In genomic region chr2:79152031-79152694, GRCm38 (mm10) we compare ENCODE assay signal across 16 mouse cellular contexts.
A peak's percentile ranks its signal among the peaks of the same experiment; 100 is the strongest.
DNase-seq lines count a peak whose midpoint lies in the region; ATAC-seq and TF ChIP-seq lines count a peak whose summit lies in the region.
"Had no signal": no experiment of that assay in that cellular context is flagged by ENCODE, and none has a peak within 500 bp of the region (broad histone marks: within the 10 kb centered on the region; RNA-seq: fewer than 3 reads in every experiment).

No protein-coding gene starts in this region.

- TF ChIP-seq CTCF in CH12.LX (conservative IDR thresholded peaks at IDR 0.05 in 1 of 2, IDR thresholded peaks at IDR 0.05 in 1 of 2; ENCODE audit: low read depth in 2 of 2, low read length in 2 of 2): no peak

- WGBS in hindbrain, embryonic 13.5 days: 54% methylated on average over 6 of the region's 6 CpGs
- 86% methylated on average over 6 of the region's 6 CpGs for WGBS in hindbrain, embryonic 11.5 days
- 22% methylated on average over 6 of the region's 6 CpGs for WGBS in forebrain, embryonic 14.5 days
- WGBS in midbrain, embryonic 14.5 days: 65% methylated on average over 6 of the region's 6 CpGs

- peak; percentile 77 for ATAC-seq in hindbrain, embryonic 13.5 days (ENCODE audit: low FRiP score)
- no peak for ATAC-seq in hindbrain, embryonic 11.5 days (ENCODE audit: low FRiP score)
- ATAC-seq in forebrain, embryonic 14.5 days: peak; percentile 89
- peak; percentile 62; the same call in 1 of the 2 replicates for ATAC-seq in midbrain, embryonic 14.5 days (ENCODE audit: low FRiP score, low TSS enrichment)
- ATAC-seq in activated CD4-positive, CD25-positive, alpha-beta regulatory T cell, adult 4 months: no peak
- ATAC-seq: intestine, embryonic 16.5 days had no signal

- no peak overlapping the region for H3K4me2 ChIP-seq in hindbrain, embryonic 13.5 days
- no peak overlapping the region for H3K4me2 ChIP-seq in hindbrain, embryonic 11.5 days (replicated peaks; ENCODE audit: low read depth, low read length)
- peak overlapping the region; percentile 59; the same call in 1 of the 2 replicates for H3K4me2 ChIP-seq in CH12.LX (ENCODE audit: insufficient read depth, low read depth, poor library complexity, severe bottlenecking)
- H3K4me2 ChIP-seq in forebrain, embryonic 14.5 days (ENCODE audit: low read length): no peak overlapping the region
- H3K4me2 ChIP-seq in midbrain, embryonic 14.5 days (ENCODE audit: low read length): no peak overlapping the region

- H3K79me2 ChIP-seq in CH12.LX (replicated peaks; ENCODE audit: control insufficient read depth, extremely low read depth, insufficient read depth, poor library complexity, severe bottlenecking): no peaks in the 10 kb centered on the region

- H3K9ac ChIP-seq in hindbrain, embryonic 13.5 days: no peak overlapping the region
- H3K9ac ChIP-seq in hindbrain, embryonic 11.5 days (ENCODE audit: low read depth, low read length): no peak overlapping the region
- H3K9ac ChIP-seq in CH12.LX (ENCODE audit: insufficient read depth, low read depth): peak overlapping the region; percentile 29
- H3K9ac ChIP-seq in forebrain, embryonic 14.5 days (ENCODE audit: low read length): no peak overlapping the region
- H3K9ac ChIP-seq in midbrain, embryonic 14.5 days (replicated peaks; ENCODE audit: low read length): no peak overlapping the region
- H3K9ac ChIP-seq: liver, embryonic 14.5 days had no signal

- H3K9me3 ChIP-seq in hindbrain, embryonic 13.5 days: no peaks in the 10 kb centered on the region
- H3K9me3 ChIP-seq in hindbrain, embryonic 11.5 days (ENCODE audit: control insufficient read depth, low read length): no peaks in the 10 kb centered on the region
- H3K9me3 ChIP-seq in CH12.LX (replicated peaks; ENCODE audit: low read length): no peaks in the 10 kb centered on the region
- H3K9me3 ChIP-seq in forebrain, embryonic 14.5 days (replicated peaks; ENCODE audit: control insufficient read depth, low read length): no peaks in the 10 kb centered on the region
- no peaks in the 10 kb centered on the region for H3K9me3 ChIP-seq in midbrain, embryonic 14.5 days (ENCODE audit: control insufficient read depth, low read length)
- H3K9me3 ChIP-seq: megakaryocyte, embryonic 14.5 days had no signal

- dilution Hi-C loops in CH12.LX (cut with MboI; ENCODE audit: extremely low pct_ligation_motif_present, extremely low pct_unique_long_range_greater_than_20kb, low sequenced_read_pairs): no loop called here

- no peak overlapping the region for H3K4me3 ChIP-seq in hindbrain, embryonic 13.5 days
- no peak overlapping the region for H3K4me3 ChIP-seq in hindbrain, embryonic 11.5 days (ENCODE audit: low read depth, low read length)
- H3K4me3 ChIP-seq in CH12.LX (replicated peaks in 1 of 3; ENCODE audit: low read depth in 2 of 3, low read length in 2 of 3, poor library complexity in 1 of 3): no peak overlapping the region
- no peak overlapping the region for H3K4me3 ChIP-seq in forebrain, embryonic 14.5 days (ENCODE audit: low read depth, low read length)
- no peak overlapping the region for H3K4me3 ChIP-seq in midbrain, embryonic 14.5 days (replicated peaks; ENCODE audit: low read depth, low read length)
- H3K4me3 ChIP-seq: megakaryocyte, embryonic 14.5 days had no signal

- no peak overlapping the region; the same call in 1 of the 2 replicates for H3K27ac ChIP-seq in hindbrain, embryonic 13.5 days
- no peak overlapping the region for H3K27ac ChIP-seq in hindbrain, embryonic 11.5 days (ENCODE audit: low read depth, low read length)
- no peak overlapping the region for H3K27ac ChIP-seq in CH12.LX (ENCODE audit: insufficient read depth, low read depth)
- peak overlapping the region; percentile 27; the same call in 1 of the 2 replicates for H3K27ac ChIP-seq in forebrain, embryonic 14.5 days (ENCODE audit: low read depth, low read length)
- H3K27ac ChIP-seq in midbrain, embryonic 14.5 days (replicated peaks; ENCODE audit: low read depth, low read length): no peak overlapping the region
- H3K27ac ChIP-seq: liver, embryonic 14.5 days had no signal

- H3K36me3 ChIP-seq in hindbrain, embryonic 13.5 days: no peaks in the 10 kb centered on the region
- no peaks in the 10 kb centered on the region for H3K36me3 ChIP-seq in hindbrain, embryonic 11.5 days (ENCODE audit: control insufficient read depth, insufficient read depth, low read length)
- H3K36me3 ChIP-seq in CH12.LX (replicated peaks in 1 of 2; ENCODE audit: control insufficient read depth in 1 of 2, insufficient read depth in 1 of 2, low read length in 1 of 2): no peaks in the 10 kb centered on the region
- no peaks in the 10 kb centered on the region for H3K36me3 ChIP-seq in forebrain, embryonic 14.5 days (ENCODE audit: control insufficient read depth, insufficient read depth, low read length)
- H3K36me3 ChIP-seq in midbrain, embryonic 14.5 days (ENCODE audit: control insufficient read depth, insufficient read depth, low read length): no peaks in the 10 kb centered on the region

- no peak for TF ChIP-seq EP300 in CH12.LX (IDR thresholded peaks at IDR 0.05; ENCODE audit: low read length)

- TF ChIP-seq POLR2A in CH12.LX (IDR thresholded peaks at IDR 0.05; ENCODE audit: low read depth, low read length): no peak

- H3K4me1 ChIP-seq in hindbrain, embryonic 13.5 days (replicated peaks): no peaks in the 10 kb centered on the region
- no peaks in the 10 kb centered on the region for H3K4me1 ChIP-seq in hindbrain, embryonic 11.5 days (replicated peaks; ENCODE audit: control insufficient read depth, insufficient read depth, low read length)
- H3K4me1 ChIP-seq in CH12.LX (ENCODE audit: control insufficient read depth in 1 of 2, insufficient read depth in 2 of 2): peaks cover 0 to 5% of the 10 kb centered on the region in 2 experiments; a peak in 2 of 4 replicates
- H3K4me1 ChIP-seq in forebrain, embryonic 14.5 days (ENCODE audit: control insufficient read depth, insufficient read depth, low read length): peaks cover 6% of the 10 kb centered on the region; the same call in 1 of the 2 replicates
- H3K4me1 ChIP-seq in midbrain, embryonic 14.5 days (ENCODE audit: control insufficient read depth, insufficient read depth, low read length): no peaks in the 10 kb centered on the region

- in situ Hi-C loops in CH12.LX (cut with MboI; ENCODE audit: low pct_ligation_motif_present, low pct_unique_long_range_greater_than_20kb, low sequenced_read_pairs): no loop called here

- no peak for DNase-seq in hindbrain, embryonic 11.5 days (ENCODE audit: low spot score)
- no peak for DNase-seq in CH12.LX (ENCODE audit: extremely low read depth)
- peak; percentile 84 for DNase-seq in forebrain, embryonic 14.5 days (ENCODE audit: low spot score)
- DNase-seq in midbrain, embryonic 14.5 days: peak; percentile 40
- DNase-seq in testis, postnatal 14 days (ENCODE audit: low spot score): no peak
- DNase-seq in testis, postnatal 10 days (ENCODE audit: low spot score): no peak
- DNase-seq: cerebellum, adult 9-10 months; gastrocnemius, postnatal 14 days; heart, postnatal 14 days; kidney, postnatal 10 days; lung, postnatal 10 days had no signal

- TF ChIP-seq RAD21 in CH12.LX (IDR thresholded peaks at IDR 0.05; ENCODE audit: low read depth, low read length): no peak

- no peaks in the 10 kb centered on the region for H3K27me3 ChIP-seq in hindbrain, embryonic 13.5 days
- no peaks in the 10 kb centered on the region for H3K27me3 ChIP-seq in hindbrain, embryonic 11.5 days (ENCODE audit: control insufficient read depth, insufficient read depth, low read length)
- no peaks in the 10 kb centered on the region for H3K27me3 ChIP-seq in CH12.LX (replicated peaks)
- 0 out of 2 replicates have a peak, but pooled peaks cover 4% of the 10 kb centered on the region for H3K27me3 ChIP-seq in forebrain, embryonic 14.5 days (replicated peaks; ENCODE audit: control insufficient read depth, insufficient read depth, low read length)
- H3K27me3 ChIP-seq in midbrain, embryonic 14.5 days (ENCODE audit: control insufficient read depth, insufficient read depth, low read length): no peaks in the 10 kb centered on the region
- H3K27me3 ChIP-seq: megakaryocyte, embryonic 14.5 days had no signal

TF ChIP-seq in CH12.LX, 34 proteins besides CTCF, POLR2A, EP300 and RAD21:
- TF ChIP-seq JUN (IDR thresholded peaks at IDR 0.05; ENCODE audit: insufficient read depth, low read depth, low read length): no peak
- no peak for TF ChIP-seq ZMIZ1 (IDR thresholded peaks at IDR 0.05; ENCODE audit: low read depth, low read length)
- no peak for TF ChIP-seq PAX5 (IDR thresholded peaks at IDR 0.05; ENCODE audit: low read length)
- TF ChIP-seq MYC (IDR thresholded peaks at IDR 0.05; ENCODE audit: low read depth, low read length): no peak
- no peak for TF ChIP-seq CHD2 (IDR thresholded peaks at IDR 0.05; ENCODE audit: low read length)
- TF ChIP-seq MXI1 (IDR thresholded peaks at IDR 0.05; ENCODE audit: low read depth, low read length): no peak
TF ChIP-seq in CH12.LX: peak in this region for 0.

Comparison
In these comparisons a context has a peak if more than half of its experiments do, and no peak if none do; other contexts are left out.
1. ATAC-seq: peak in hindbrain, embryonic 13.5 days (single experiment), forebrain, embryonic 14.5 days (single experiment) and midbrain, embryonic 14.5 days (single experiment); none in hindbrain, embryonic 11.5 days (single experiment) and activated CD4-positive, CD25-positive, alpha-beta regulatory T cell, adult 4 months (single experiment).
2. DNase-seq: peak in forebrain, embryonic 14.5 days (single experiment) and midbrain, embryonic 14.5 days (single experiment); none in hindbrain, embryonic 11.5 days (single experiment), CH12.LX (single experiment), testis, postnatal 14 days (single experiment) and testis, postnatal 10 days (single experiment).